In the genomic region with DNA sequence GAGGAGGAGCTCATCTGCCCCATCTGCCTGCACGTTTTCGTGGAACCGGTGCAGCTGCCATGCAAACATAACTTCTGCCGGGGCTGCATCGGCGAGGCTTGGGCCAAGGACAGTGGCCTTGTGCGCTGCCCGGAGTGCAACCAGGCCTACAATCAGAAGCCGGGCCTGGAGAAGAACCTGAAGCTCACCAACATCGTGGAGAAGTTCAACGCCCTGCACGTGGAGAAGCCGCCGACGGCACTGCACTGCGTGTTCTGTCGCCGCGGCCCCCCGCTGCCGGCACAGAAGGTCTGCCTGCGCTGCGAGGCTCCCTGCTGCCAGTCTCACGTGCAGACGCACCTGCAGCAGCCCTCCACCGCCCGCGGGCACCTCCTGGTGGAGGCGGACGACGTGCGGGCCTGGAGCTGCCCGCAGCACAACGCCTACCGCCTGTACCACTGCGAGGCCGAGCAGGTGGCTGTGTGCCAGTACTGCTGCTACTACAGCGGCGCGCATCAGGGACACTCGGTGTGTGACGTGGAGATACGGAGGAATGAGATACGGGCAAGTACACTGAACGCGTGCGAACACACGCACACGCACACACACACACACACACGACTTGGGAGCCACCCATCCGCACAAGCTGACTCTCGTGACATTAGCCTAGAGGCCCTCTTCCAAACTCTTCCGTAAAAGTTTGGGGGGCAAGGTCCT, we compare ENCODE assay signal across 8 mouse cellular contexts. TPM values are rescaled to one million over a fixed set of nuclear protein-coding genes. Genes with fewer than 3 reads are reported as not detected.
A peak's percentile ranks its signal among the peaks of the same experiment; 100 is the strongest.
DNase-seq lines count a peak whose midpoint lies in the region; ATAC-seq and TF ChIP-seq lines count a peak whose summit lies in the region.

No protein-coding gene starts in this region.

- peak overlapping the region; percentile 89 for H3K4me3 ChIP-seq in embryonic facial prominence, embryonic 13.5 days
- peak overlapping the region; percentile 96 for H3K4me3 ChIP-seq in heart, embryonic 12.5 days
- peak overlapping the region; percentile 96 for H3K4me3 ChIP-seq in kidney, postnatal 0 days (replicated peaks; ENCODE audit: low read depth, low read length)
- peak overlapping the region; percentile 87 for H3K4me3 ChIP-seq in liver, embryonic 12.5 days
- peak overlapping the region; percentile 92 for H3K4me3 ChIP-seq in stomach, embryonic 15.5 days (replicated peaks)

- peaks cover 28% of the 10 kb centered on the region for H3K36me3 ChIP-seq in embryonic facial prominence, embryonic 13.5 days
- H3K36me3 ChIP-seq in heart, embryonic 12.5 days = peaks cover 22% of the 10 kb centered on the region
- H3K36me3 ChIP-seq in kidney, postnatal 0 days (ENCODE audit: insufficient read depth, low read length) = peaks cover 24% of the 10 kb centered on the region; the same call in 1 of the 2 replicates
- peaks cover 26% of the 10 kb centered on the region for H3K36me3 ChIP-seq in liver, embryonic 12.5 days
- H3K36me3 ChIP-seq in stomach, embryonic 15.5 days = peaks cover 2% of the 10 kb centered on the region

- no peak for ATAC-seq in embryonic facial prominence, embryonic 13.5 days (ENCODE audit: insufficient number of reproducible peaks, insufficient read depth, low FRiP score, low TSS enrichment, low read depth)
- ATAC-seq in heart, embryonic 12.5 days (ENCODE audit: insufficient number of reproducible peaks, low FRiP score) = peak; percentile 14
- peak; percentile 6; the same call in 1 of the 2 replicates for ATAC-seq in kidney, postnatal 0 days (replicated peaks; ENCODE audit: low FRiP score, low read depth)
- ATAC-seq in liver, embryonic 12.5 days = peak; percentile 29
- peak; percentile 4; the same call in 1 of the 2 replicates for ATAC-seq in stomach, embryonic 15.5 days (ENCODE audit: insufficient read depth, low FRiP score, low read depth)

- H3K4me1 ChIP-seq in embryonic facial prominence, embryonic 13.5 days = peaks cover 49% of the 10 kb centered on the region
- peaks cover 38% of the 10 kb centered on the region for H3K4me1 ChIP-seq in heart, embryonic 12.5 days (replicated peaks)
- peaks cover 28% of the 10 kb centered on the region for H3K4me1 ChIP-seq in kidney, postnatal 0 days (replicated peaks; ENCODE audit: insufficient read depth, low read length)
- H3K4me1 ChIP-seq in liver, embryonic 12.5 days = peaks cover 63% of the 10 kb centered on the region
- H3K4me1 ChIP-seq in stomach, embryonic 15.5 days = peaks cover 32% of the 10 kb centered on the region

- under 1% methylated on average over 53 of the region's 53 CpGs for WGBS in embryonic facial prominence, embryonic 13.5 days
- WGBS in heart, embryonic 12.5 days = under 1% methylated on average over 53 of the region's 53 CpGs
- WGBS in kidney, postnatal 0 days = under 1% methylated on average over 52 of the region's 53 CpGs
- WGBS in liver, embryonic 12.5 days (ENCODE audit: insufficient replicate concordance) = under 1% methylated on average over 53 of the region's 53 CpGs
- WGBS in stomach, embryonic 15.5 days = under 1% methylated on average over 53 of the region's 53 CpGs

- no peaks in the 10 kb centered on the region for H3K9me3 ChIP-seq in embryonic facial prominence, embryonic 13.5 days
- H3K9me3 ChIP-seq in heart, embryonic 12.5 days (replicated peaks) = no peaks in the 10 kb centered on the region
- H3K9me3 ChIP-seq in kidney, postnatal 0 days (replicated peaks; ENCODE audit: low read length) = no peaks in the 10 kb centered on the region
- no peaks in the 10 kb centered on the region for H3K9me3 ChIP-seq in liver, embryonic 12.5 days (replicated peaks)
- no peaks in the 10 kb centered on the region for H3K9me3 ChIP-seq in stomach, embryonic 15.5 days

- no peaks in the 10 kb centered on the region for H3K27me3 ChIP-seq in embryonic facial prominence, embryonic 13.5 days
- H3K27me3 ChIP-seq in heart, embryonic 12.5 days (replicated peaks) = no peaks in the 10 kb centered on the region
- H3K27me3 ChIP-seq in kidney, postnatal 0 days (ENCODE audit: insufficient read depth, low read length) = no peaks in the 10 kb centered on the region
- H3K27me3 ChIP-seq in liver, embryonic 12.5 days (replicated peaks) = no peaks in the 10 kb centered on the region
- no peaks in the 10 kb centered on the region for H3K27me3 ChIP-seq in stomach, embryonic 15.5 days (replicated peaks)

- H3K9ac ChIP-seq in embryonic facial prominence, embryonic 13.5 days = peak overlapping the region; percentile 95
- peak overlapping the region; percentile 100 for H3K9ac ChIP-seq in heart, embryonic 12.5 days
- peak overlapping the region; percentile 99 for H3K9ac ChIP-seq in kidney, postnatal 0 days (ENCODE audit: low read depth, low read length)
- H3K9ac ChIP-seq in liver, embryonic 12.5 days = peak overlapping the region; percentile 96
- H3K9ac ChIP-seq in stomach, embryonic 15.5 days = peak overlapping the region; percentile 97

- peak; percentile 84 for DNase-seq in 3T3-L1 (ENCODE audit: low read depth, low spot score)
- peak; percentile 87 for DNase-seq in adrenal gland, adult 8-10 months
- peak; percentile 78 for DNase-seq in kidney, postnatal 0 days (ENCODE audit: low spot score)
- peak; percentile 67 to 84 for DNase-seq in natural killer cell, adult 2 months (ENCODE audit: low spot score in 2 of 2)

- H3K27ac ChIP-seq in embryonic facial prominence, embryonic 13.5 days = peak overlapping the region; percentile 99
- H3K27ac ChIP-seq in heart, embryonic 12.5 days (ENCODE audit: poor library complexity, severe bottlenecking) = peak overlapping the region; percentile 99
- H3K27ac ChIP-seq in kidney, postnatal 0 days = peak overlapping the region; percentile 100
- H3K27ac ChIP-seq in liver, embryonic 12.5 days = peak overlapping the region; percentile 99
- peak overlapping the region; percentile 100 for H3K27ac ChIP-seq in stomach, embryonic 15.5 days

- H3K4me2 ChIP-seq in embryonic facial prominence, embryonic 13.5 days = peak overlapping the region; percentile 98
- H3K4me2 ChIP-seq in heart, embryonic 12.5 days = peak overlapping the region; percentile 83
- H3K4me2 ChIP-seq in kidney, postnatal 0 days (ENCODE audit: low read length) = peak overlapping the region; percentile 91
- peak overlapping the region; percentile 99 for H3K4me2 ChIP-seq in liver, embryonic 12.5 days
- peak overlapping the region; percentile 84 for H3K4me2 ChIP-seq in stomach, embryonic 15.5 days

- TF ChIP-seq CTCF in kidney, postnatal 0 days (IDR thresholded peaks at IDR 0.05; ENCODE audit: low read depth) = peak; percentile 70

RNA-seq across cellular contexts. Expression of a gene that starts 1.1 kb away (rescaled TPM):
- total RNA-seq in adrenal gland, adult 8-10 months (2022) = 10 to 100 TPM; 46.6 to 69.0 (median 59.4) TPM
- 16.7 and 17.6 TPM in 2 replicates for polyA plus RNA-seq in embryonic facial prominence, embryonic 13.5 days (2015; fragmentation: Nextera tagmentation; extraction: Ambion mirVana)
- 24.1 and 24.2 TPM in 2 replicates for polyA plus RNA-seq in heart, embryonic 12.5 days (2016; fragmentation: Nextera tagmentation; extraction: Ambion mirVana)
- polyA plus RNA-seq in kidney, postnatal 0 days (2015; fragmentation: Nextera tagmentation; extraction: Ambion mirVana) = 27.8 and 30.5 TPM in 2 replicates
- 19.0 and 19.5 TPM in 2 replicates for polyA plus RNA-seq in liver, embryonic 12.5 days (2016; fragmentation: Nextera tagmentation; extraction: Ambion mirVana)
- polyA plus RNA-seq in stomach, embryonic 15.5 days (2015; fragmentation: Nextera tagmentation; extraction: Ambion mirVana) = 20.4 and 20.9 TPM in 2 replicates
